Mouse (Mus musculus): ENCODE results near the gene Lrmp.

- TF ChIP-seq CTCF (IDR thresholded peaks at IDR 0.05): no peak
- TF ChIP-seq EP300 (IDR thresholded peaks at IDR 0.05): no peak
Observed at GRCm38 (mm10) chr6:145076286-145076685, 39.2 kb upstream of the Lrmp start.
